Mouse (Mus musculus): Measurements from ENCODE around the gene Ptpn3. TPM values are rescaled to one million over a fixed set of nuclear protein-coding genes. Genes with fewer than 3 reads are reported as not detected.

The Ptpn3 gene
- polyA plus RNA-seq, 1 experiment from 2014 or later = 5.5 TPM

DNA sequence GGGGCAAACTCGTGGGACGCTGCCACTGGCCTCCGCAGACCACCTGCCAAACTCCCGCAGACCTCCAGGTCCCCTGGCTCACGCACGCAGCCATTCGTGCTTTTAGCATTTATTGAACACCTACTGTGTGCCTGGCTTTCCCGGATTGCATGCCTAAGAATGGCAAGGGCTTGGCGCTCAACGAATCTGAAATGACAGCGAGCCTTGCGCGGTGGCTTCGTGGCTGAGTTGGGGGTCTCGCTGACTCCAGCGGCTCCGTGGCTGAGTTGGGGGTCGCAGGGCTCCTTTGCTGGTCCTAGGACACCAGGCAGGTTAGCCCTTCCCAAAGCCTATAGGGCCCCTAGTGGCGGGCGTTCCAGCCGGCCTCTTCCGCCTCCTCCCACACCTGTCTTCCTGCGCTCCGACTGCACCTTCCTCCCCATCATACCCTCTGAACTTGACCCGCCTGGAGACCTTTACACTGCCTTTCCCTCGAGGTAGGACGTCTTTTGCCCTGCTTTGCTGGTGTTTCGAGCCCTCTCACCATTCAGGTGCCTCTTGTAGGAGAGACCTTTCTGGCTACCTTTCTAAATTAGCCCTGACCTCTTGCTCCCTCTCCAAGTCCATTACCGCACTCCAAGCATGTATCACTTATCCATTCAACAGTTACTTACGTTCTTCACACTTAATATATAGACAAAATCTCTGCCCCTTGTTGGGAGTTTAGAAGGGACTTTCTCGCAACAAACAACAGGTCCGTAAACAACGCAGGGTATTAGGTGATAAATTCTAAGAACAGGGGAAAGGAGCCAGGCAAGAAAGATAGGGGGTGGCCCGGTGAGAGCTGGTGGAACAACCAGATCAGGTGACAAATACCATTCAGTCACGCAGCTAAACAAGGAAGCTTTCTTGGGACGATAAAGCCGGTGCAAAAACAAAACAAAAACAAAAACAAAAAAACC, 898 bp downstream of the Ptpn3 start:
- peak overlapping the region; percentile 89 for H3K4me2 ChIP-seq (replicated peaks)
- no peak overlapping the region for H3K27ac ChIP-seq
- H3K4me3 ChIP-seq (replicated peaks; ENCODE audit: low read length) = peak overlapping the region; percentile 79
- DNase-seq (ENCODE audit: low spot score) (no peak), ATAC-seq (ENCODE audit: low FRiP score) (no peak)
- no peaks in the 10 kb centered on the region for H3K9me3 ChIP-seq (ENCODE audit: control insufficient read depth, low read length)
- no peaks in the 10 kb centered on the region for H3K36me3 ChIP-seq (replicated peaks; ENCODE audit: control insufficient read depth, insufficient read depth)
- WGBS = under 1% methylated on average over 37 of the region's 37 CpGs
- peaks cover 29% of the 10 kb centered on the region for H3K27me3 ChIP-seq (ENCODE audit: control insufficient read depth, insufficient read depth, low read length)
- peak overlapping the region; percentile 78 for H3K9ac ChIP-seq
- peaks cover 22% of the 10 kb centered on the region for H3K4me1 ChIP-seq (replicated peaks; ENCODE audit: control insufficient read depth, insufficient read depth, low read length)

- peak overlapping the region; percentile 78 for H3K9ac ChIP-seq
- peak overlapping the region; percentile 79 for H3K4me3 ChIP-seq (replicated peaks; ENCODE audit: low read length)
- H3K27ac ChIP-seq = peak overlapping the region; percentile 23; the same call in 1 of the 2 replicates
- peaks cover 22% of the 10 kb centered on the region for H3K4me1 ChIP-seq (replicated peaks; ENCODE audit: control insufficient read depth, insufficient read depth, low read length)
- H3K4me2 ChIP-seq (replicated peaks) = peak overlapping the region; percentile 89
- DNase-seq (ENCODE audit: low spot score) = peak; percentile 34
- peak; percentile 64 for ATAC-seq (ENCODE audit: low FRiP score)
- under 1% methylated on average over 90 of the region's 97 CpGs for WGBS
- peaks cover 29% of the 10 kb centered on the region for H3K27me3 ChIP-seq (ENCODE audit: control insufficient read depth, insufficient read depth, low read length)
- H3K36me3 ChIP-seq (replicated peaks; ENCODE audit: control insufficient read depth, insufficient read depth) = no peaks in the 10 kb centered on the region
- H3K9me3 ChIP-seq (ENCODE audit: control insufficient read depth, low read length) = no peaks in the 10 kb centered on the region
Measured at GRCm38 (mm10) chr4:57299701-57300468, 1.8 kb downstream of the Ptpn3 start.

DNA sequence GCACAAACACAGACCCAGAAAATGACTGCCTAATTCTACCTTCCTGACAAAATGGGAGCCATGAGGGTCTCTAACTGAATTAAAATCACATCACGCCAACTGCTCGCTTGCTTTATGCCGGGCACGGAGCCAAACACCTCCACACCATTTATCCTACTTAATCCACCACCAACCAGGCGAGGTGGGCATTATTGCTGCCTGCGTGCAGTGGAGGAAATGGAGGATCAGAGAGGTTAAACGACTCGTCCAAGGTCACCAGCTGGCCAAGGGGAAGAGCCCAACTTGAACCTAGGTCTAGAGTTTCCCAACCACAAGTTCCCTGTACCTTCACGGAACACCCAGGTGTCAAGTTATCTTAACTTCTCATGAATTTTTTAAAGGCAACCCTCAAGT, 2.3 kb downstream of the Ptpn3 start:
- Histone ChIP-seq H3K9me3 (ENCODE audit: control insufficient read depth, low read length) (no peaks in the 10 kb centered on the region), H3K4me3 (replicated peaks; ENCODE audit: low read length) (peak overlapping the region; percentile 79), H3K27ac (no peak overlapping the region; the same call in 1 of the 2 replicates), H3K9ac (peak overlapping the region; percentile 78), H3K36me3 (replicated peaks; ENCODE audit: control insufficient read depth, insufficient read depth) (no peaks in the 10 kb centered on the region), H3K27me3 (ENCODE audit: control insufficient read depth, insufficient read depth, low read length) (peaks cover 29% of the 10 kb centered on the region), H3K4me1 (replicated peaks; ENCODE audit: control insufficient read depth, insufficient read depth, low read length) (peaks cover 22% of the 10 kb centered on the region), H3K4me2 (replicated peaks) (peak overlapping the region; percentile 89)
- 2% methylated on average over 9 of the region's 9 CpGs for WGBS
- DNase-seq (ENCODE audit: low spot score) (no peak), ATAC-seq (ENCODE audit: low FRiP score) (no peak)

GRCm38 (mm10) chr4:57298181-57298580, 3.5 kb downstream of the Ptpn3 start:
- Histone ChIP-seq H3K9ac (no peak overlapping the region), H3K4me1 (replicated peaks; ENCODE audit: control insufficient read depth, insufficient read depth, low read length) (peaks cover 22% of the 10 kb centered on the region), H3K27me3 (ENCODE audit: control insufficient read depth, insufficient read depth, low read length) (peaks cover 29% of the 10 kb centered on the region), H3K36me3 (replicated peaks; ENCODE audit: control insufficient read depth, insufficient read depth) (no peaks in the 10 kb centered on the region), H3K4me2 (replicated peaks) (peak overlapping the region; percentile 89; the same call in 1 of the 2 replicates), H3K4me3 (replicated peaks; ENCODE audit: low read length) (no peak overlapping the region), H3K27ac (no peak overlapping the region), H3K9me3 (ENCODE audit: control insufficient read depth, low read length) (no peaks in the 10 kb centered on the region)
- DNase-seq (ENCODE audit: low spot score) (no peak), ATAC-seq (ENCODE audit: low FRiP score) (no peak)
- WGBS = 56% methylated on average over 4 of the region's 4 CpGs

DNA sequence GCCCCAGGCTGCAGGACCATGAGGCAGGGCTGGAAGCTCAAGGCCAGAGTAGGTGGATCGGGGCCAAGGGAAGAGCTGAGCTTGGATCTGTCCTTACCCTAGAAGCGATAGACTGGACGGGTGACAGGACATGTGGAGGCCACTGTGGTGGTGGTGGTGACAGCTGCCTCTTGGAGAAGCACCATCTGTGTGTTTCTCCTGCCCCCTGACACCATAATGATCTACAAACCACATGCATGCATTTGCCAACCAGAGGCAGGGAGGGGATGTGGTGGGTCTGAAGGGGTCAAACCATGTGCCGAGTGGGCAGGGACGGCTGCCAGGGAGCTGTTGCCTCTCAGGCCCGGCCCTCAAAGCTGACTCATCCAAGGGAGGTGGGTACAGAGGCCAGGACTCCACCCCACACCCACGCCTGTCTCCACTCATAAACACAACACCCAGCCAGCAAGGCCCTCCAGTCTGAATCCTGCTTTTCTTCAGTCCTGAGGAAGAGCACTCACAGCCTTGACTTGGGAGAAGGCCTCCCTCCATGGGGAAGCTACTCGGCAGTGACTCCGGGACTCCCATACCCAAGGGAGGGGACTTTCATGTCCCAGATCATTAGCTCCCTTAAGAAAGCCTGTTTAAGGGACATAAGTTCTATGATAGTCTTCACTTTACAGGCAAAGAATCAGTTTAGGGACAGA, 6.5 kb downstream of the Ptpn3 start:
- DNase-seq (ENCODE audit: low spot score) = no peak

DNA sequence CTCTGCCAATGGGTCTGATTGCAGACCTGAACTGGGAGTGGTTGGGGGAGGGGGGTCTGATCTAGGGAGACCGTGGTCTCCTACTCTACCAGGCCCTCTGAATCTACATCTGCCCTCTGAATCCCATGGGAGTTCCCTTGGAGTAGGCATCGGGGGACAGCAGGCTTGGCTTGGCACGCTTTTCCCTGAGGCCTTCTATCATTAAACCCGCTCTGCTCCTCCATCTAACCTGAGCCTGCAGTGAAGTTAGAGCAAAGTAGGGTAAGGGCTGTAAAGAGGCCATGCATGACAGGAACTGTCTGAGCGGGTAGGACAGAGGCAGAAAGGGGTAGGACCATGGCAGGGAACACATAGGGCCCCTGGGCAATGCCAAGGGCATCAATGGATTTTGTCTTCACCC, 9.0 kb downstream of the Ptpn3 start:
- ATAC-seq (ENCODE audit: low FRiP score) (no peak), DNase-seq (ENCODE audit: low spot score) (no peak)
- 87% methylated on average over 5 of the region's 5 CpGs for WGBS
- no peaks in the 10 kb centered on the region for H3K9me3 ChIP-seq (ENCODE audit: control insufficient read depth, low read length)
- no peaks in the 10 kb centered on the region for H3K4me1 ChIP-seq (replicated peaks; ENCODE audit: control insufficient read depth, insufficient read depth, low read length)
- no peak overlapping the region for H3K4me2 ChIP-seq (replicated peaks)
- H3K36me3 ChIP-seq (replicated peaks; ENCODE audit: control insufficient read depth, insufficient read depth) = no peaks in the 10 kb centered on the region
- no peak overlapping the region for H3K4me3 ChIP-seq (replicated peaks; ENCODE audit: low read length)
- no peak overlapping the region for H3K27ac ChIP-seq
- no peak overlapping the region for H3K9ac ChIP-seq
- no peaks in the 10 kb centered on the region for H3K27me3 ChIP-seq (ENCODE audit: control insufficient read depth, insufficient read depth, low read length)

More for the DNA sequence above, 6.5 kb downstream of the Ptpn3 start:
- H3K9ac ChIP-seq = no peak overlapping the region
- no peaks in the 10 kb centered on the region for H3K36me3 ChIP-seq (replicated peaks; ENCODE audit: control insufficient read depth, insufficient read depth)
- WGBS = 74% methylated on average over 9 of the region's 9 CpGs
- peak; percentile 36 for ATAC-seq (ENCODE audit: low FRiP score)
- no peak overlapping the region for H3K27ac ChIP-seq
- no peak overlapping the region for H3K4me2 ChIP-seq (replicated peaks)
- peaks cover 20% of the 10 kb centered on the region; the same call in 1 of the 2 replicates for H3K27me3 ChIP-seq (ENCODE audit: control insufficient read depth, insufficient read depth, low read length)
- peaks cover 15% of the 10 kb centered on the region for H3K4me1 ChIP-seq (replicated peaks; ENCODE audit: control insufficient read depth, insufficient read depth, low read length)
- H3K4me3 ChIP-seq (replicated peaks; ENCODE audit: low read length) = no peak overlapping the region
- no peaks in the 10 kb centered on the region for H3K9me3 ChIP-seq (ENCODE audit: control insufficient read depth, low read length)

DNA sequence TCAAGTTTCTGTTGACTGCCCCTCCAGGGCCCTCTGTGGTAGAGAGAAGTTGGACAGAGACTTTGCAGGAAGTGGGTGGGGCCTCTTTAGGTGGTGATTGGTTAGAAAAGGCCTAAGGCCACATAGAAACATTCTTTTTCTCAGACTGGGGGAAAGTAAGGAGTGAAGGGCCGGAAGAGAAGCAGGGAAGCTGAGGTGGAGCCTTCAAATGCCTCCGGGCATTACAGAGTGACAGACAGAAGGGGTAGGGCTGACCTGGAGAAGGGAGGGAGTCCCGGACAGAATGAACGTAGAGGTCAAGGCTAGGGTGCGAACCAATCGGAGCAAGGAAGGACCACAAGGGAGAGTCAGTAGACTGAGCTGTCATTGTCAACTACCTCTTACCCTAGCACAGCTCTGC, 11.6 kb downstream of the Ptpn3 start:
- H3K36me3 ChIP-seq (replicated peaks; ENCODE audit: control insufficient read depth, insufficient read depth) = no peaks in the 10 kb centered on the region
- no peak overlapping the region for H3K4me2 ChIP-seq (replicated peaks)
- no peaks in the 10 kb centered on the region for H3K4me1 ChIP-seq (replicated peaks; ENCODE audit: control insufficient read depth, insufficient read depth, low read length)
- no peaks in the 10 kb centered on the region for H3K9me3 ChIP-seq (ENCODE audit: control insufficient read depth, low read length)
- ATAC-seq (ENCODE audit: low FRiP score) = no peak
- WGBS = 89% methylated on average over 6 of the region's 6 CpGs
- no peak overlapping the region for H3K4me3 ChIP-seq (replicated peaks; ENCODE audit: low read length)
- DNase-seq (ENCODE audit: low spot score) = no peak
- no peak overlapping the region for H3K27ac ChIP-seq
- H3K9ac ChIP-seq = no peak overlapping the region
- no peaks in the 10 kb centered on the region for H3K27me3 ChIP-seq (ENCODE audit: control insufficient read depth, insufficient read depth, low read length)

DNA sequence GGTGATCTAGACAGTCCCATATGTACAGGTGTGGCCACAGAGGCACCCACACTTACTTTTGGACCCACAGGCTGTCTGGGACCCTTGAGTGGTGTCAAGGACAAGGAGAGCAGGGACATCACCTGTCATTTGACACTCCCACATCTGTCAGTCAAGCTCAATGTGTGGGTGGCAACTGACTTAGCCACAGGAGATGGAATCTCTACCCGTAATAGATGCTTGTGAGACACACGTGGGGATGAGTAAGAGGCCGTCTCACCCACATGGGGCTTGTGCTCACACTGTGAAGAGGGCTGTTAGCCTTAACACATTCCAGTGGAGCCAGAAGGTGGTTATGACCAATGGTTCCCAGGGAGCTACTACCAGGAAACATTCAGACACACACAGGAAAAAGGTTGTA, 13.8 kb downstream of the Ptpn3 start:
- H3K4me1 ChIP-seq (replicated peaks; ENCODE audit: control insufficient read depth, insufficient read depth, low read length) = no peaks in the 10 kb centered on the region
- ATAC-seq (ENCODE audit: low FRiP score) (no peak), DNase-seq (ENCODE audit: low spot score) (no peak)
- H3K9ac ChIP-seq = no peak overlapping the region
- H3K4me2 ChIP-seq (replicated peaks) = no peak overlapping the region
- no peaks in the 10 kb centered on the region for H3K27me3 ChIP-seq (ENCODE audit: control insufficient read depth, insufficient read depth, low read length)
- no peak overlapping the region for H3K4me3 ChIP-seq (replicated peaks; ENCODE audit: low read length)
- no peaks in the 10 kb centered on the region for H3K9me3 ChIP-seq (ENCODE audit: control insufficient read depth, low read length)
- WGBS = 88% methylated on average over 3 of the region's 3 CpGs
- no peak overlapping the region for H3K27ac ChIP-seq
- H3K36me3 ChIP-seq (replicated peaks; ENCODE audit: control insufficient read depth, insufficient read depth) = no peaks in the 10 kb centered on the region

DNA sequence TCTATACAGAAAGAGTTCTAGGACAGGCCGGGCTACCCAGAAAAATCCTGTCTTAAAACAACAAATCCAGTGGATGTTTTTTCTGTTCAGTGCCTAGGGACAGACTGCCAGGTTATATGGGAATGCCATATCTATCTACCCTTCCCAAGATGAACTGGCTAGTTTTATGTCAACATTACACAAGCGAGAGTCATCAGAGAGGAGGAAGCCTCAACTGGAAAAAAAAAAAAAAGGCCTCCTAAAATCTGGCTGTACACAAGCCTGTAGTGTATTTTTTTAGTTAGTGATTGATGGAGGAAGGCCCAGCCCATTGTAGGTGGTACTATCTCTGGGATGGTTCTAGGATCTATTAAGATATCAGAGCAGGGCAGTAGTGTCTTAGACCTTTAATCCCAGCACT, 16.4 kb downstream of the Ptpn3 start:
- H3K9ac ChIP-seq = no peak overlapping the region
- no peak overlapping the region for H3K4me3 ChIP-seq (replicated peaks; ENCODE audit: low read length)
- ATAC-seq (ENCODE audit: low FRiP score) (no peak), DNase-seq (ENCODE audit: low spot score) (no peak)
- H3K27ac ChIP-seq = no peak overlapping the region
- H3K4me2 ChIP-seq (replicated peaks) = no peak overlapping the region
- no peaks in the 10 kb centered on the region for H3K4me1 ChIP-seq (replicated peaks; ENCODE audit: control insufficient read depth, insufficient read depth, low read length)
- no peaks in the 10 kb centered on the region for H3K9me3 ChIP-seq (ENCODE audit: control insufficient read depth, low read length)
- 91% methylated on average over 2 of the region's 2 CpGs for WGBS
- H3K27me3 ChIP-seq (ENCODE audit: control insufficient read depth, insufficient read depth, low read length) = no peaks in the 10 kb centered on the region
- H3K36me3 ChIP-seq (replicated peaks; ENCODE audit: control insufficient read depth, insufficient read depth) = no peaks in the 10 kb centered on the region
